Mouse (Mus musculus) gastrocnemius, postnatal 4 days (tissue): Measurements from ENCODE around the gene Hist2h2ac. TPM values are rescaled to one million over a fixed set of nuclear protein-coding genes. Genes with fewer than 3 reads are reported as not detected.

Experiments used
- DNase-seq, 2 experiments: peaks; one replicate each; pipeline ENCODE4 v3.0.0; 2021 to 2022; ENCODE audit warnings: low spot score in 2 of 2, mixed read lengths in 2 of 2
- long read RNA-seq, 2 experiments: library from polyadenylated mRNA; stranded (forward); transcript quantifications; one replicate each; pipeline ENCODE4 v2.0.0; 2021
- total RNA-seq, 2 experiments: library from RNA; stranded (reverse); gene quantifications; 2 replicates each; pipeline ENCODE4 v1.2.3; 2021

Gene Hist2h2ac
- 100 to 1,000 TPM; 126 to 168 TPM for total RNA-seq
- long read RNA-seq, experiment 1 = 0 reads
- long read RNA-seq, experiment 2 = 0 reads

DNA sequence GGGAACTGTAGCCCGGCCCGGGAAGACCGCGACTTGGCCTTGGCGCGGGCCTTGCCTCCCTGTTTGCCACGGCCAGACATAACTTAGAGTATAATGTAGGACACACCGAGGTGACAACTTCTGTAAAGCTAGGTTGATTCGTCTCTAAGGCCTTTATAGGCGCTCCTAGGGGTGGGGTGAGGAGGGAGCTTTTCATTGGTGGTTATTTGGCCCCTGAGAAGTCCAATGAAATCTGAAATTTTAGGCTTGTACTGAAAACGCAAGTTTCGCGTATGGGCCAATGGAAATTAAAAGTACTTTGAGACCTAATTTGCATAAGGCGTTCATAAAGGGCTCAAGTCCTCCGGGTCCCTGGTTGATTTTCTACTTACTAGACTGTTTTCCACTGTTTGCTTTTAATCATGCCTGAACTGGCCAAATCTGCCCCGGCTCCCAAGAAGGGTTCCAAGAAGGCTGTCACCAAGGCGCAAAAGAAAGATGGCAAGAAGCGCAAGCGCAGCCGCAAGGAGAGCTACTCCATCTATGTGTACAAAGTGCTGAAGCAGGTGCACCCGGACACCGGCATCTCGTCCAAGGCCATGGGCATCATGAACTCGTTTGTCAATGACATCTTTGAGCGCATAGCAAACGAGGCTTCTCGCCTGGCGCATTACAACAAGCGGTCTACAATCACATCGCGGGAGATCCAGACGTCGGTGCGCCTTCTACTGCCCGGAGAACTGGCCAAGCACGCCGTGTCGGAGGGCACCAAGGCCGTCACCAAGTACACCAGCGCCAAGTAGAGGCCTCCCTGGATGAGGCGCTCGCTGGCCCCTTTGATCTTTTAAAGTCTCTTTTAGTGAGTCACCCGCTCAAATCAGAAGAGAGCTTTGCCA, at the start of gene Hist2h2ac, which contains the start of gene Hist2h2be:
Hist2h2ac (minus strand) TSS at position 116 of the 875 bp plus-strand sequence.
Hist2h2be (plus strand) TSS at position 355 of the 875 bp plus-strand sequence.
- DNase-seq = peak; percentile 32 to 50

DNA sequence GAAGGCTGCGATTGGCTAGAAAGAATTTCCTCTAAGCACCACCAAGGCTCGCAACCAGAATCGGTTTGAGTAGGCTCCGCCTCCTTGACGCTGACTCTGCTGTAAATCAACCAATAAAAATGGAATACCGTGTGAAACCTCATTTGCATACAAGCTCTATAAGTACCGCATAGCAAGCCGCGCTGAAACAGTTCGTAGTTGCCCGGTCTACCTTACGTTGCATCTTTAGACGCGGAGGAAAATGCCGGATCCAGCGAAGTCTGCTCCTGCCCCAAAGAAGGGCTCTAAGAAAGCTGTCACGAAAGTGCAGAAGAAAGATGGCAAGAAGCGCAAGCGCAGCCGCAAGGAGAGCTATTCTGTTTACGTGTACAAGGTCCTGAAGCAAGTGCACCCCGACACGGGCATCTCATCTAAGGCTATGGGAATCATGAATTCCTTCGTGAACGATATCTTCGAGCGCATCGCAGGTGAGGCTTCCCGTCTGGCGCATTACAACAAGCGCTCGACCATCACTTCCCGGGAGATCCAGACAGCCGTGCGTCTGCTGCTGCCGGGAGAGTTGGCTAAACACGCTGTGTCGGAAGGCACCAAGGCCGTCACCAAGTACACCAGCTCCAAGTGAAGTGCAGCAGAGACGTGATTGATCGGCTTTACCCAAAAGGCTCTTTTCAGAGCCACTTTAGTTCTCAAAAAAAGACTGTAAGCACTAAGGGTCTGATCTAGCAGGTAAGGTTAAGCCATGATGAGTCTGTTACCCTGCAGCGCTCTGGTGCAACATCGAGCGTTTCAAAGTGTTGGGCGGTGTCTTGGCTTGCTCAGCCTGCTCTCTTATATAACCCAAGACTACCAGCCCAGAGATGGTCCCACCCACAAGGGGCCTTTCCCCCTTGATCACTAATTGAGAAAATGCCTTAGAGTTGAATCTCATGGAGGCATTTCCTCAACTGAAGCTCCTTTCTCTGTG, 49.1 kb upstream of the Hist2h2ac start, which contains the start of gene Hist2h2bb:
Hist2h2bb (plus strand) TSS at position 242 of the 964 bp plus-strand sequence.
- peak; percentile 47 to 82 for DNase-seq

GRCm38 (mm10) chr3:96268776-96269378, 48.2 kb upstream of the Hist2h2ac start:
- DNase-seq = peak in 1 of 2 experiments; percentile 15

GRCm38 (mm10) chr3:96268051-96268775, 47.5 kb upstream of the Hist2h2ac start, which contains the start of gene Hist2h3b:
Gene Hist2h3b (plus strand): TSS chr3:96268654.
- peak; percentile 58 to 78 for DNase-seq

- no peak for DNase-seq
These were observed 46.9 kb upstream of the Hist2h2ac start for GRCm38 (mm10) chr3:96267541-96267940.

DNA sequence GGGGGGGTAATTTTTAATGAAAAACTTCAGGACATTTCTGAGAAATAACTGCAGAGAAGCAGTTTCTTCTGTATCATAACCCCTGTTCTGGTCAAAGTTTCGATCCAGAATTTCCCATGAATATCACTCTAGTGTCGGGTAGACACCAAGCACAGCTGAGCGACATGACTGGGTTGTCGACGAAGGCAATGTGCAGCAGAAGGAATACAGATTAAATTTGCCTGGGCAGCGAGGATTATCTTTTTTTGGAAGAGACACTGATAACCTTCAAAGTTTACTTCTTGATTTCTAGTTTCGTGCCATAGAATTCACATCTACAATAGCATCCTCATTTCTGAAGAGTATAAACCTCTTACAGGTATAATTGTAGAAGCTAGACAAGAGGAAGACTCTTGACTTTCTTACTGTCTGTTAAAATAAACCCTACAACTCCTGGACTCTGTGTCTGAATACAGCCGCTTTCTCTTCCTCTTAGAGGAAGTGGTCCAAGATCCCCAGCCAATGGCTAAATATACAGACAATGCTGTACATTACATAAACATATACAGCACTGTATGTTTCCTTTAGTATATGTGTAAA, 45.5 kb upstream of the Hist2h2ac start:
- DNase-seq = no peak

DNA sequence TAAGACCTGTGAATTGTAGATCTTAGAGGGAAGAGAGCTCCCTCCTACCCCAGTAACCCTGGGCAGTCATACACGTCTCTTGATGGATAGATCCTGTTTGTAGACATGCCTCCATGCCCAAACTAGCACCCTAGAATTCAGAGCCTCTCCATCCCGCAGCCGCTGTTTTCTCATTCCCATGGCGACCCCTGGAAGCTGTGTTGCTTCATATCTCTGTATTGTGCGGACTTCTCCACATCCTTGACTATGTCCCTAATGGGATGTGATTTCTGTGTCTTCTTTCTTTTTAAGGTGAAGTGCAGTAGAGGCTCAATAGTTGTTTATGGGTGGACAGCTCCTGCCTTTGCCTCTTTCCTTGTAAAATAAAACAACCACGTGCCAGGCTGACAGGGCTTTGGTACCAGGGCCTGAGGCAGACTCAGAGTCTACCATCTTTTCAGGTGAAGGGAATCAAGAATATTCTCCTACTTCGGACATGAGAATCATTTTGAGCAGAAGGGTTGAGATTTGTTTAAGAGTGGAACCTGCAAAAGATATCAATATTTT, 43.8 kb upstream of the Hist2h2ac start:
- DNase-seq = no peak

- peak in 1 of 2 experiments; percentile 47 for DNase-seq
These were observed 43.1 kb upstream of the Hist2h2ac start for GRCm38 (mm10) chr3:96263558-96264403.

- DNase-seq = peak; percentile 83 to 92
These were observed 42.4 kb upstream of the Hist2h2ac start, which contains the start of gene Hist2h4 for GRCm38 (mm10) chr3:96262979-96263550. Gene Hist2h4 (minus strand): TSS chr3:96263311.

GRCm38 (mm10) chr3:96262216-96262875, 41.7 kb upstream of the Hist2h2ac start:
- DNase-seq = peak; percentile 49 to 82

DNA sequence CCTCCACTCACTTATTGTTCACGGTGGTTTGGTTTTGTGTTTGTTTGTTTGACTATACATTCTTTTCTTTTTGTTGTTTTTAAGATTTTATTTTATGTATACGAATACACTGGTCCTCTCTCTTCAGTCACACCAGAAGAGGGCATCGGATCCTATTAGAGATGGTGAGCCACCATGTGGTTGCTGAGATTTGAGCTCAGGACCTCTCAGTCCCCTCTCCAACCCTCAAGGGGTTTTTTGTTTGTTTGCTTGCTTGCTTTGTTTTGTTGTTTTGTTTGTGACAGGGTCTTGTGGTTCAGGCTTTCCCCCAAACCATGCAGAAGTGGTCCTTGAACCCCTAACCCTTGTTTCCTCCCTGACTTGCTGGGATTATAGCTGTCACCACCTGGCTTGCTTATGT, 40.9 kb upstream of the Hist2h2ac start:
- no peak for DNase-seq

- no peak for DNase-seq
These were observed 39.5 kb upstream of the Hist2h2ac start for GRCm38 (mm10) chr3:96260220-96260619.

DNA sequence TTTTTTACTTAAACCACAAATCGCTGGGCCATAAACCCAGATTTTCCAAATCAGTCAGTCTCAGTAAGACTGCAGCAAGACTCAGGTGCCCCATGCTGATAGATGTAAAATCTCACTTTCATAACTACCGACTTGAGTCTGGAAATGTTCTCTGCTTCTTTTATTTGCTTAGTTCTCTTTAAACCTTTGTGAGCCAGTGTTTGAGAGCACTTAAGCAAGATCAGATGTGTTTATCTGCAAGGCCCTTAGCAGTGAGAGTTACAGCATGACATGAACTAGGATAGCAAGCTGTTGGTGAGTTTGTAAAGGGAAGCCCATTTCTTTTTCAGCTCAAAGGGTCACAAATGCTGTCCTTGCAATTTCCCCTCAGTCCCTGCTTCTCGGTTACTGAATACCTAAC, 36.5 kb upstream of the Hist2h2ac start:
- no peak for DNase-seq

GRCm38 (mm10) chr3:96255926-96256593, 35.4 kb upstream of the Hist2h2ac start:
- no peak for DNase-seq

GRCm38 (mm10) chr3:96254683-96255355, 34.1 kb upstream of the Hist2h2ac start:
- no peak for DNase-seq

DNA sequence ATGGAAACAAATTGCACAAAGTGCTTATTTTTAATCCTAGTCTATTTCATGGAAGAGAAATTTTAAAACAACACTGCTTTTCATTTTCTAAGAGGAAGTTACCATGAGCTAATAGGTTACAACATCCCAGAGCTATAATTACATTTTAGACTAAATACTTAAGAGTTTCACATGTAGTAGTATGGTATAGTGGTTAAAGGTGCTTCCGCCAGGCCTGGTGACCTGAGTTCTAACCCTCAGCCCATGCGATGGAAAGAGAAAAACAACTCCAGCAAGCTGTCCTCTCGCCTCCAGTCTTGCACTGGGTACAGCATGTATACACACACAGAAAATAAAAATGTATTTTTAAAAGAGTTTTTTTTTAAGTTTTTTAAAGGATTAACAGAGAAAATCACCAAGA, 31.1 kb upstream of the Hist2h2ac start:
- DNase-seq = no peak
